Mouse (Mus musculus) embryonic fibroblast, embryonic 13.5 days (primary cell): ENCODE measurements at regions not wholly inside any gene's neighbourhood (a gene's known extent, or its start where the extent isn't known, plus 50 kb on each side); places are given as distances from the start of the nearest gene placed in this dataset.

ENCODE experiments used
- CTCF ChIP-seq: IDR thresholded peaks from 2 replicates; pipeline ENCODE4 v1.5.1; 2011; ENCODE audit warnings: mild to moderate bottlenecking, control low read depth, low read length, moderate library complexity, borderline replicate concordance; ENCODE audit not compliant: insufficient read depth
- POLR2A ChIP-seq: IDR thresholded peaks from 2 replicates; pipeline ENCODE4 v1.6.1; 2011; ENCODE audit warnings: low read depth, mild to moderate bottlenecking, control low read depth, low read length, moderate library complexity

DNA sequence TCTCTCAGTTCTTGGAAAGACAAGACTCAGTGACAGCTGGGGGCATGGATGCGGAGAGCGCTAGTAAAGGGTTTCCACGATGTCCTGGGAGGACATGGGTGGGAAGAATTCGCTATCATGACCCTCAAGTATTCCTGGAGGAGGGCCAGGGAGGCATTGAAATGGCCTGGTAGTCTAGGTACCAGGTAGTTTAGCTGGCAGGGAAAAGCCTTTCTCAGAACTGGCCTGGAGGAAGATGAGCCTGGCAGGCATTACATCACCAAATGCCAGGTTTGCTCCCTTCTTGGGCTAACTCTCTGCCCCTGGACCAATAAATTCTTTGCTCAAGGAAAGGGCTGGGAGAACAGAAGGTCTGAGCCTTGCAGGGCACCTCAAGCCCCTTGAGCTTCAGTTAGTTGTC is 118.5 kb downstream of the Vegfa start:
- TF ChIP-seq POLR2A (no peak), CTCF (no peak)
